Mouse (Mus musculus) G1E (cell line): ENCODE measurements at regions not wholly inside any gene's neighbourhood (a gene's known extent, or its start where the extent isn't known, plus 50 kb on each side); places are given as distances from the start of the nearest gene placed in this dataset.

Source experiments
- ATAC-seq: 2 replicates; pipeline ENCODE4 v1.8.0; 2016; ENCODE audit warnings: mild to moderate bottlenecking; ENCODE audit not compliant: insufficient number of reproducible peaks, poor library complexity, low FRiP score, severe bottlenecking; ENCODE audit errors: extremely low read depth
- DNase-seq: peaks from one replicate; pipeline ENCODE4 v3.0.0; 2012; ENCODE audit warnings: low spot score
- H3K27me3 ChIP-seq: 2 replicates; pipeline ENCODE4 v1.6.1; 2012; ENCODE audit warnings: mild to moderate bottlenecking, low read length, inconsistent platforms; ENCODE audit not compliant: insufficient read depth
- H3K36me3 ChIP-seq: replicated peaks from 2 replicates; pipeline ENCODE3; 2012; ENCODE audit warnings: mild to moderate bottlenecking, inconsistent platforms
- H3K4me1 ChIP-seq: 2 replicates; pipeline ENCODE4 v1.6.1; 2012; ENCODE audit warnings: low read depth, low read length, inconsistent platforms, mixed read lengths; ENCODE audit not compliant: insufficient read depth
- H3K4me3 ChIP-seq: 2 replicates; pipeline ENCODE4 v1.5.1; 2012; ENCODE audit warnings: low read depth, mild to moderate bottlenecking, inconsistent platforms, low read length, moderate library complexity, mixed read lengths
- H3K9me3 ChIP-seq: replicated peaks from 2 replicates; pipeline ENCODE4 v1.6.1; 2012; ENCODE audit warnings: inconsistent platforms
- CTCF ChIP-seq: IDR thresholded peaks from 2 replicates; pipeline ENCODE4 v1.5.1; 2012; ENCODE audit warnings: low read depth, low read length, inconsistent platforms, mixed read lengths
- GATA1 ChIP-seq: IDR thresholded peaks from 2 replicates; pipeline ENCODE4 v1.6.1; 2012; ENCODE audit warnings: borderline replicate concordance, low read length, inconsistent platforms, mixed read lengths
- GATA2 ChIP-seq: IDR thresholded peaks from 2 replicates; pipeline ENCODE4 v1.6.1; 2012; ENCODE audit warnings: low read depth, low read length, inconsistent platforms, borderline replicate concordance
- POLR2AphosphoS5 ChIP-seq: IDR thresholded peaks from 2 replicates; pipeline ENCODE4 v1.6.1; 2012; ENCODE audit warnings: low read depth, low read length, inconsistent platforms; ENCODE audit not compliant: insufficient replicate concordance
- TAL1 ChIP-seq: conservative IDR thresholded peaks from 2 replicates; pipeline ENCODE4 v1.6.1; 2012; ENCODE audit warnings: low read depth, low read length, inconsistent platforms, mixed read lengths

GRCm38 (mm10) chr13:70454592-70455390 lies 182.6 kb downstream of the Ice1 start:
- no peaks in the 10 kb centered on the region for H3K27me3 ChIP-seq
- no peaks in the 10 kb centered on the region for H3K36me3 ChIP-seq
- ATAC-seq (no peak), DNase-seq (no peak)
- TF ChIP-seq POLR2AphosphoS5 (no peak), GATA1 (no peak), CTCF (no peak), GATA2 (no peak), TAL1 (no peak)
- peaks cover 29% of the 10 kb centered on the region for H3K9me3 ChIP-seq
- H3K4me1 ChIP-seq: no peaks in the 10 kb centered on the region
- H3K4me3 ChIP-seq: no peak overlapping the region

- Histone ChIP-seq H3K4me1 (no peaks in the 10 kb centered on the region), H3K4me3 (no peak overlapping the region), H3K9me3 (peaks cover 29% of the 10 kb centered on the region), H3K27me3 (no peaks in the 10 kb centered on the region), H3K36me3 (no peaks in the 10 kb centered on the region)
- ATAC-seq: no peak
- no peak for DNase-seq
- TF ChIP-seq GATA2: no peak
- no peak for TF ChIP-seq TAL1
- no peak for TF ChIP-seq GATA1
- TF ChIP-seq POLR2AphosphoS5: no peak
- no peak for TF ChIP-seq CTCF
These were observed 179.0 kb downstream of the Ice1 start for GRCm38 (mm10) chr13:70458406-70458805.

- no peak for TF ChIP-seq GATA2
- TF ChIP-seq TAL1: no peak
- TF ChIP-seq CTCF: no peak
- no peak for TF ChIP-seq GATA1
- TF ChIP-seq POLR2AphosphoS5: no peak
- ATAC-seq: no peak
These were observed 172.4 kb downstream of the Ice1 start for GRCm38 (mm10) chr13:70464996-70465395.

GRCm38 (mm10) chr13:70474746-70475145 lies 162.7 kb downstream of the Ice1 start:
- TF ChIP-seq GATA1: no peak
- no peak for TF ChIP-seq TAL1
- no peak for TF ChIP-seq CTCF
- peaks cover 38% of the 10 kb centered on the region for H3K9me3 ChIP-seq
- ATAC-seq: no peak
- H3K36me3 ChIP-seq: no peaks in the 10 kb centered on the region
- H3K27me3 ChIP-seq: no peaks in the 10 kb centered on the region
- no peak for DNase-seq
- no peak overlapping the region for H3K4me3 ChIP-seq
- no peaks in the 10 kb centered on the region for H3K4me1 ChIP-seq

More at GRCm38 (mm10) chr13:70464996-70465395, 172.4 kb downstream of the Ice1 start:
- Histone ChIP-seq H3K27me3 (no peaks in the 10 kb centered on the region), H3K4me3 (no peak overlapping the region), H3K4me1 (no peaks in the 10 kb centered on the region), H3K36me3 (no peaks in the 10 kb centered on the region), H3K9me3 (peaks cover 15% of the 10 kb centered on the region)
- no peak for DNase-seq

DNA sequence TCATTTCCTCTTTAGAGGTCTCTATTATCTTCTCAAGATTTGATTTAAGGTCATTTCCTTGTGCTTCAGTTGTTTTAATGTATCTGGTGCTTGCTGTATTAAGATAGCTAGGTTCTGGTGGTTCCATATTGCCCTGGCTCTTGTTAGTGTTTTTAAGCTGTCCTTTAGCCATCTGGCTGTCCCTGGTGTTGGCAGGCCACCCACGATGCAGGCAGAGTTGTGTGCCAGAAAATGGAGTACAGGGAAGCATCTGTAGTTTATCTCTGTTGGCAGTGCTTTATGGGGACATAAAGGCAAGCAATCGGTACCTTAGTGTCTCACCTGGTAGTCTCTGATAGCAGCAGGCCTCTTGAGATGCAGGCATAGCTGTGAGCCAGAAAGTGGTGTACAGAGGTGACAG lies 162.1 kb downstream of the Ice1 start:
- no peak for ATAC-seq
- Histone ChIP-seq H3K4me3 (no peak overlapping the region), H3K36me3 (no peaks in the 10 kb centered on the region), H3K9me3 (peaks cover 38% of the 10 kb centered on the region), H3K4me1 (no peaks in the 10 kb centered on the region), H3K27me3 (no peaks in the 10 kb centered on the region)
- no peak for DNase-seq
- TF ChIP-seq GATA2 (no peak), TAL1 (no peak), POLR2AphosphoS5 (no peak), CTCF (no peak), GATA1 (no peak)

DNA sequence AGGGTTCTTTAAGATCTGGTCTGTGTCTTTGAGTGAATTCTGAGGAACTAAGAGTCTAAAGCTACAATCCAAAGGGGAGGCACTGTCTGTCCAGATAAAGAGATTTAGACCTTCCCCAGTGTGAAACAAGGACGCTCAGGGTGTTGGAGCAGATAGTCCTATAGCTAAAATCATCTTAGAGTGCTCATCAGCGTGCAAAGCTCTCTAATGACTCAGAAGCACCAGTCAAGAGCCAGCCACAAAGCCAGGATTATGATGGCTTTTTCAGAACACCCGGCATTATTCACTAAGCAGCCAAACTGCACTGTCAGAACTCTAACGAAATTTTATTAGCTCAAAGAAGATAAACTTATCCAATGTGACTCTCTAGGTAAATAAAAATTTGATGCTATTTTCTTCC lies 138.1 kb downstream of the Ice1 start:
- ATAC-seq (no peak), DNase-seq (no peak)
- H3K9me3 ChIP-seq: peaks cover 30% of the 10 kb centered on the region
- no peaks in the 10 kb centered on the region for H3K36me3 ChIP-seq
- no peak overlapping the region for H3K4me3 ChIP-seq
- TF ChIP-seq GATA2 (no peak), TAL1 (no peak), GATA1 (no peak), POLR2AphosphoS5 (no peak), CTCF (no peak)
- H3K27me3 ChIP-seq: no peaks in the 10 kb centered on the region
- no peaks in the 10 kb centered on the region for H3K4me1 ChIP-seq
